Comparison of ENCODE assay signal across 9 mouse cellular contexts in the genomic region with DNA sequence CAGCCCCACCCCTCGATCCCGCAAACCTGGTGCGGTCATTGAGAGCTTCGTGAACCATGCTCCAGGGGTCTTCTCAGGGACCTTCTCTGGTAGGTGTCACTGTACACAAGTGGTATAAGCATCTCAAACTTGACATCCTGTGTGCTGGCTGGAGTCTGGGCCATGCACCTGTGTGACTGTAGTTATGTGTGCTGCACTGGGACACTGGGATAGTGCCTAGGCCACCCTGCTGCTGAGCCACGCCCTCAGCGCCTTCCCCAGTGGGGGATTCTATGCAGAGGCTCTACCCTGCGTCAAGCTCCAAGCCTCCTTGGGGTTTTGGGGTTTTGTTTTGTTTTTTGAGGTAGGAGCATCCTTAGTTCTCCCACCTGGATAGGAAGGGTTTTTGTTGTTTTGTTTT. TPM values are rescaled to one million over a fixed set of nuclear protein-coding genes. Genes with fewer than 3 reads are reported as not detected.
DNase-seq lines count a peak whose midpoint lies in the region; ATAC-seq and TF ChIP-seq lines count a peak whose summit lies in the region.
"Had no signal": no experiment of that assay in that cellular context is flagged by ENCODE, and none has a peak within 500 bp of the region (broad histone marks: within the 10 kb centered on the region; RNA-seq: fewer than 3 reads in every experiment).

No protein-coding gene starts in this region.

- no peaks in the 10 kb centered on the region for H3K9me3 ChIP-seq in kidney, postnatal 0 days (replicated peaks; ENCODE audit: low read length)
- H3K9me3 ChIP-seq in embryonic facial prominence, embryonic 14.5 days (ENCODE audit: control insufficient read depth, low read length): no peaks in the 10 kb centered on the region
- H3K9me3 ChIP-seq in hindbrain, postnatal 0 days (ENCODE audit: low read length): no peaks in the 10 kb centered on the region
- H3K9me3 ChIP-seq in midbrain, postnatal 0 days (ENCODE audit: low read length): no peaks in the 10 kb centered on the region

- no peak overlapping the region for H3K4me3 ChIP-seq in kidney, postnatal 0 days (replicated peaks; ENCODE audit: low read depth, low read length)
- H3K4me3 ChIP-seq in embryonic facial prominence, embryonic 14.5 days (ENCODE audit: low read depth, low read length): no peak overlapping the region
- H3K4me3 ChIP-seq in hindbrain, postnatal 0 days (ENCODE audit: low read length): no peak overlapping the region
- no peak overlapping the region for H3K4me3 ChIP-seq in midbrain, postnatal 0 days (ENCODE audit: low read depth, low read length)

- H3K36me3 ChIP-seq in kidney, postnatal 0 days (ENCODE audit: insufficient read depth, low read length): peaks cover 46% of the 10 kb centered on the region
- peaks cover 75% of the 10 kb centered on the region for H3K36me3 ChIP-seq in embryonic facial prominence, embryonic 14.5 days (ENCODE audit: control insufficient read depth, insufficient read depth, low read length)
- H3K36me3 ChIP-seq in hindbrain, postnatal 0 days (ENCODE audit: insufficient read depth, low read length): peaks cover 40% of the 10 kb centered on the region
- peaks cover 51% of the 10 kb centered on the region for H3K36me3 ChIP-seq in midbrain, postnatal 0 days (ENCODE audit: insufficient read depth, low read length)

- no peaks in the 10 kb centered on the region for H3K27me3 ChIP-seq in kidney, postnatal 0 days (ENCODE audit: insufficient read depth, low read length)
- no peaks in the 10 kb centered on the region for H3K27me3 ChIP-seq in embryonic facial prominence, embryonic 14.5 days (replicated peaks; ENCODE audit: control insufficient read depth, insufficient read depth, low read length)
- no peaks in the 10 kb centered on the region for H3K27me3 ChIP-seq in hindbrain, postnatal 0 days (ENCODE audit: insufficient read depth, low read length)
- H3K27me3 ChIP-seq in midbrain, postnatal 0 days (ENCODE audit: insufficient read depth, low read length): no peaks in the 10 kb centered on the region

- H3K4me2 ChIP-seq in kidney, postnatal 0 days (ENCODE audit: low read length): no peak overlapping the region
- H3K4me2 ChIP-seq in embryonic facial prominence, embryonic 14.5 days (ENCODE audit: low read depth, low read length): no peak overlapping the region
- H3K4me2 ChIP-seq in hindbrain, postnatal 0 days (ENCODE audit: low read depth, low read length): no peak overlapping the region
- H3K4me2 ChIP-seq in midbrain, postnatal 0 days (ENCODE audit: low read depth, low read length, poor library complexity, severe bottlenecking): no peak overlapping the region

- 80% methylated on average over 7 of the region's 7 CpGs for WGBS in kidney, postnatal 0 days
- 75% methylated on average over 7 of the region's 7 CpGs for WGBS in embryonic facial prominence, embryonic 14.5 days
- WGBS in hindbrain, postnatal 0 days: 75% methylated on average over 7 of the region's 7 CpGs
- 82% methylated on average over 7 of the region's 7 CpGs for WGBS in midbrain, postnatal 0 days

- H3K27ac ChIP-seq in kidney, postnatal 0 days: peak overlapping the region; percentile 100
- 0 out of 2 replicates have a peak overlapping the region, but pooled peaks have one; percentile 24 for H3K27ac ChIP-seq in embryonic facial prominence, embryonic 14.5 days (replicated peaks; ENCODE audit: low read depth, low read length)
- H3K27ac ChIP-seq in hindbrain, postnatal 0 days: peak overlapping the region; percentile 96; the same call in 1 of the 2 replicates
- H3K27ac ChIP-seq in midbrain, postnatal 0 days (ENCODE audit: low read depth, low read length): peak overlapping the region; percentile 51; the same call in 1 of the 2 replicates

- H3K4me1 ChIP-seq in kidney, postnatal 0 days (replicated peaks; ENCODE audit: insufficient read depth, low read length): peaks cover 72% of the 10 kb centered on the region
- peaks cover 34% of the 10 kb centered on the region for H3K4me1 ChIP-seq in embryonic facial prominence, embryonic 14.5 days (ENCODE audit: control insufficient read depth, insufficient read depth, low read length)
- peaks cover 19% of the 10 kb centered on the region; the same call in 1 of the 2 replicates for H3K4me1 ChIP-seq in hindbrain, postnatal 0 days (ENCODE audit: insufficient read depth, low read length)
- peaks cover 22% of the 10 kb centered on the region for H3K4me1 ChIP-seq in midbrain, postnatal 0 days (ENCODE audit: insufficient read depth, low read length)

- no peak for TF ChIP-seq CTCF in kidney, postnatal 0 days (IDR thresholded peaks at IDR 0.05; ENCODE audit: low read depth)
- no peak for TF ChIP-seq CTCF in hindbrain, postnatal 0 days (IDR thresholded peaks at IDR 0.05; ENCODE audit: low read depth)
- TF ChIP-seq CTCF in midbrain, postnatal 0 days (IDR thresholded peaks at IDR 0.05): no peak

- no peak for DNase-seq in kidney, postnatal 0 days (ENCODE audit: low spot score)
- DNase-seq in kidney, adult 8-10 months: no peak
- no peak for DNase-seq in embryonic facial prominence, embryonic 14.5 days (ENCODE audit: low spot score)
- DNase-seq in hindbrain, postnatal 0 days (ENCODE audit: low spot score): no peak
- no peak for DNase-seq in midbrain, postnatal 0 days (ENCODE audit: low spot score)
- DNase-seq in frontal cortex, postnatal 36 days (ENCODE audit: low spot score in 2 of 2): no peak
- DNase-seq in layer of hippocampus, adult 18-20 months (ENCODE audit: low spot score in 2 of 2): no peak
- DNase-seq: adrenal gland, postnatal 25 days had no signal

- ATAC-seq in kidney, postnatal 0 days (replicated peaks; ENCODE audit: low FRiP score, low read depth): no peak
- no peak for ATAC-seq in embryonic facial prominence, embryonic 14.5 days (ENCODE audit: low read depth)
- ATAC-seq in hindbrain, postnatal 0 days: no peak
- no peak for ATAC-seq in midbrain, postnatal 0 days (ENCODE audit: low FRiP score)
- no peak for ATAC-seq in CD4-positive, CD25-positive, alpha-beta regulatory T cell, adult 4 months

- H3K9ac ChIP-seq in kidney, postnatal 0 days (ENCODE audit: low read depth, low read length): 0 out of 2 replicates have a peak overlapping the region, but pooled peaks have one; percentile 98
- H3K9ac ChIP-seq in embryonic facial prominence, embryonic 14.5 days (ENCODE audit: low read depth, low read length): 0 out of 2 replicates have a peak overlapping the region, but pooled peaks have one; percentile 23
- H3K9ac ChIP-seq in hindbrain, postnatal 0 days (replicated peaks; ENCODE audit: low read length): no peak overlapping the region
- no peak overlapping the region for H3K9ac ChIP-seq in midbrain, postnatal 0 days (replicated peaks; ENCODE audit: low read length, poor library complexity, severe bottlenecking)

RNA-seq across cellular contexts. Expression of gene Midn, which starts 6.3 kb away (rescaled TPM):
- 13.7 and 18.6 TPM in 2 replicates for polyA plus RNA-seq in kidney, postnatal 0 days (2015; fragmentation: Nextera tagmentation; extraction: Ambion mirVana)
- 34.2 and 37.0 TPM in 2 replicates for polyA plus RNA-seq in embryonic facial prominence, embryonic 14.5 days (2014; fragmentation: Nextera tagmentation; extraction: Ambion mirVana)
- total RNA-seq in hindbrain, postnatal 0 days (2014; rRNA removed): 146 and 172 TPM in 2 replicates
- 14.7 and 15.8 TPM in 2 replicates for polyA plus RNA-seq in hindbrain, postnatal 0 days (2015; fragmentation: Nextera tagmentation; extraction: Ambion mirVana)
- total RNA-seq in midbrain, postnatal 0 days (2014; rRNA removed): 114 and 143 TPM in 2 replicates
- 16.3 and 17.2 TPM in 2 replicates for polyA plus RNA-seq in midbrain, postnatal 0 days (2015; fragmentation: Nextera tagmentation; extraction: Ambion mirVana)
- 1 to 10 TPM; 4.6 to 8.2 TPM for polyA plus RNA-seq in CD4-positive, CD25-positive, alpha-beta regulatory T cell, adult 4 months (2017; shearing (Covaris generic))
- 10 to 100 TPM; 59.4 to 68.4 TPM for total RNA-seq in layer of hippocampus, adult 18-20 months (2021)

RNA-seq across cellular contexts. Expression of gene Cirbp, which starts 11.4 kb away (rescaled TPM):
- 290 and 317 TPM in 2 replicates for polyA plus RNA-seq in kidney, postnatal 0 days (2015; fragmentation: Nextera tagmentation; extraction: Ambion mirVana)
- 59.7 and 88.3 TPM in 2 replicates for polyA plus RNA-seq in embryonic facial prominence, embryonic 14.5 days (2014; fragmentation: Nextera tagmentation; extraction: Ambion mirVana)
- total RNA-seq in hindbrain, postnatal 0 days (2014; rRNA removed): 257 and 261 TPM in 2 replicates
- polyA plus RNA-seq in hindbrain, postnatal 0 days (2015; fragmentation: Nextera tagmentation; extraction: Ambion mirVana): 730 and 732 TPM in 2 replicates
- 315 and 337 TPM in 2 replicates for total RNA-seq in midbrain, postnatal 0 days (2014; rRNA removed)
- polyA plus RNA-seq in midbrain, postnatal 0 days (2015; fragmentation: Nextera tagmentation; extraction: Ambion mirVana): 760 and 829 TPM in 2 replicates
- polyA plus RNA-seq in CD4-positive, CD25-positive, alpha-beta regulatory T cell, adult 4 months (2017; shearing (Covaris generic)): 100 to 1,000 TPM; 124 to 272 TPM
- total RNA-seq in layer of hippocampus, adult 18-20 months (2021): 10 to 100 TPM; 60.7 to 76.4 TPM

RNA-seq across cellular contexts. Expression of gene Cbarp, which starts 13.7 kb away (rescaled TPM):
- polyA plus RNA-seq in kidney, postnatal 0 days (2015; fragmentation: Nextera tagmentation; extraction: Ambion mirVana): 4.7 and 6.4 TPM in 2 replicates
- polyA plus RNA-seq in embryonic facial prominence, embryonic 14.5 days (2014; fragmentation: Nextera tagmentation; extraction: Ambion mirVana): 7.3 and 9.0 TPM in 2 replicates
- total RNA-seq in hindbrain, postnatal 0 days (2014; rRNA removed): 270 and 288 TPM in 2 replicates
- polyA plus RNA-seq in hindbrain, postnatal 0 days (2015; fragmentation: Nextera tagmentation; extraction: Ambion mirVana): 95.5 and 106 TPM in 2 replicates
- total RNA-seq in midbrain, postnatal 0 days (2014; rRNA removed): 273 and 276 TPM in 2 replicates
- 120 and 121 TPM in 2 replicates for polyA plus RNA-seq in midbrain, postnatal 0 days (2015; fragmentation: Nextera tagmentation; extraction: Ambion mirVana)
- polyA plus RNA-seq in CD4-positive, CD25-positive, alpha-beta regulatory T cell, adult 4 months (2017; shearing (Covaris generic)): 1 to 10 TPM; 1.3 to 1.4 TPM
- total RNA-seq in layer of hippocampus, adult 18-20 months (2021): 100 to 1,000 TPM; 362 to 363 TPM

RNA-seq across cellular contexts. Expression of gene Atp5d, which starts 16.0 kb away (rescaled TPM):
- polyA plus RNA-seq in kidney, postnatal 0 days (2015; fragmentation: Nextera tagmentation; extraction: Ambion mirVana): 936 and 986 TPM in 2 replicates
- 474 and 475 TPM in 2 replicates for polyA plus RNA-seq in embryonic facial prominence, embryonic 14.5 days (2014; fragmentation: Nextera tagmentation; extraction: Ambion mirVana)
- 273 and 303 TPM in 2 replicates for total RNA-seq in hindbrain, postnatal 0 days (2014; rRNA removed)
- 733 and 736 TPM in 2 replicates for polyA plus RNA-seq in hindbrain, postnatal 0 days (2015; fragmentation: Nextera tagmentation; extraction: Ambion mirVana)
- total RNA-seq in midbrain, postnatal 0 days (2014; rRNA removed): 231 and 259 TPM in 2 replicates
- 607 and 661 TPM in 2 replicates for polyA plus RNA-seq in midbrain, postnatal 0 days (2015; fragmentation: Nextera tagmentation; extraction: Ambion mirVana)
- 100 to 1,000 TPM; 303 to 370 TPM for polyA plus RNA-seq in CD4-positive, CD25-positive, alpha-beta regulatory T cell, adult 4 months (2017; shearing (Covaris generic))
- 100 to 1,000 TPM; 354 to 359 TPM for total RNA-seq in layer of hippocampus, adult 18-20 months (2021)

RNA-seq across cellular contexts. Expression of gene 1600002K03Rik, which starts 18.4 kb away (rescaled TPM):
- polyA plus RNA-seq in kidney, postnatal 0 days (2015; fragmentation: Nextera tagmentation; extraction: Ambion mirVana): 9.3 and 11.0 TPM in 2 replicates
- 11.0 and 13.1 TPM in 2 replicates for polyA plus RNA-seq in embryonic facial prominence, embryonic 14.5 days (2014; fragmentation: Nextera tagmentation; extraction: Ambion mirVana)
- 2.6 and 3.2 TPM in 2 replicates for total RNA-seq in hindbrain, postnatal 0 days (2014; rRNA removed)
- 4.3 and 4.4 TPM in 2 replicates for polyA plus RNA-seq in hindbrain, postnatal 0 days (2015; fragmentation: Nextera tagmentation; extraction: Ambion mirVana)
- 2.3 and 2.8 TPM in 2 replicates for total RNA-seq in midbrain, postnatal 0 days (2014; rRNA removed)
- 4.1 and 5.3 TPM in 2 replicates for polyA plus RNA-seq in midbrain, postnatal 0 days (2015; fragmentation: Nextera tagmentation; extraction: Ambion mirVana)
- polyA plus RNA-seq in CD4-positive, CD25-positive, alpha-beta regulatory T cell, adult 4 months (2017; shearing (Covaris generic)): 10 to 100 TPM; 21.6 to 23.5 TPM
- 1 to 10 TPM; 6.4 to 6.5 TPM for total RNA-seq in layer of hippocampus, adult 18-20 months (2021)

Comparison
In these comparisons a context has a peak if more than half of its experiments do, and no peak if none do; other contexts are left out.
1. H3K27ac ChIP-seq: peak in every context shown above with its lines; median percentile 100 in kidney, postnatal 0 days; 96 in hindbrain, postnatal 0 days; 51 in midbrain, postnatal 0 days; 24 in embryonic facial prominence, embryonic 14.5 days.
2. H3K9ac ChIP-seq: peak in kidney, postnatal 0 days (single experiment) and embryonic facial prominence, embryonic 14.5 days (single experiment); none in hindbrain, postnatal 0 days (single experiment) and midbrain, postnatal 0 days (single experiment).